Mouse (Mus musculus) cerebellum, adult 2 months (tissue): ENCODE data around the gene Nucks1.

Source experiments
- CTCF ChIP-seq: fragments of 200-500 bp; IDR thresholded peaks from 2 replicates; pipeline ENCODE4 v1.5.1; 2011; ENCODE audit warnings: low read depth, mild to moderate bottlenecking, control low read depth, low read length, moderate library complexity, borderline replicate concordance; ENCODE audit not compliant: insufficient read depth
- POLR2A ChIP-seq: fragments of 200-500 bp; IDR thresholded peaks from 2 replicates; pipeline ENCODE4 v1.6.1; 2011; ENCODE audit warnings: low read length, control low read depth, borderline replicate concordance; ENCODE audit not compliant: insufficient read depth

DNA sequence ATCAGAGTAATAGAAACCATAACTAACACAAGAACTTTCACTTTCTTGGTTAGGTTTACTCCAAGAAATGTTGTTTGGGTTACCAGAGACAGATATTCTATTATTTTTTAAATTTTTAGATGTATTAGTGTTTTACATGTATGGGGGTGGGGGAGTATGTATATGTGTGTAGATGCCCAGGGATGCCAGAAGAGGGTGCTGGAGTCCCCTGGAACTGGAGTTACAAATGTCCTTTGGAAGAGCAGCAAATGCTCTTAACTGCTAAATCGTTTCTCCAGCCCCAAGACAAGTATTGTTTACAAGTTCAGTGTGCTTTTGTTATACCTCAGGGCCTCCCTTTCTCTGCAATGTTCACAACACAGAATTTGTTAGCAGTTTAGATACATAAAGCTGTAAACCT, 4.8 kb upstream of the Nucks1 start:
- peak; percentile 35; the same call in 1 of the 2 replicates for TF ChIP-seq CTCF
- TF ChIP-seq POLR2A, result no peak
